ENCODE assay signal across 13 mouse cellular contexts in the genomic region with DNA sequence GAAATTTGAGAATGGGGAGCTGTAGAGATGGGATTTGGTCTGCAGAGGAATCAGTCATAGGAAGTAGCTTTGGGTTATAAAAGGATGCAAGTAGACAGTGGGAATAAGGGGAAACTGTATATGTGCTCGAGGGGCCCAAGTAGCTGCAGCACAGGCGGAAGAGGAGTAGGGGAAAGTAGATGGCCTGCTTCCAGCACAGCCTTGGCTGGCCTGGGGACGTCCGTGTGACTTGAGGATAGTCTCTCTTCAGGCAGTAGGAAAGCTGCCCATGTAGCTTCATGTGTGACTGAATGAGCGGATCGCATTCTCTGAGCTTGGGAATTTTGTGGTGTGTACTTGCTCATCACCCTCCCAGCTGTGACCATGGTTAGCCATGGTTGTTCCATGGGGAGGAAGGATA. TPM values are rescaled to one million over a fixed set of nuclear protein-coding genes. Genes with fewer than 3 reads are reported as not detected.
A peak's percentile ranks its signal among the peaks of the same experiment; 100 is the strongest.
DNase-seq lines count a peak whose midpoint lies in the region; ATAC-seq and TF ChIP-seq lines count a peak whose summit lies in the region.
"Had no signal": no experiment of that assay in that cellular context is flagged by ENCODE, and none has a peak within 500 bp of the region (broad histone marks: within the 10 kb centered on the region; RNA-seq: fewer than 3 reads in every experiment).

No protein-coding gene starts in this region.

- peaks cover 94% of the 10 kb centered on the region for H3K4me1 ChIP-seq in heart, embryonic 12.5 days (replicated peaks)
- H3K4me1 ChIP-seq in limb, embryonic 12.5 days (replicated peaks) = peaks cover 78% of the 10 kb centered on the region
- peaks cover 83% of the 10 kb centered on the region for H3K4me1 ChIP-seq in limb, embryonic 10.5 days
- peaks cover 26% of the 10 kb centered on the region; the same call in 1 of the 2 replicates for H3K4me1 ChIP-seq in forebrain, postnatal 0 days (ENCODE audit: insufficient read depth)

- no peaks in the 10 kb centered on the region for H3K27me3 ChIP-seq in heart, embryonic 12.5 days (replicated peaks)
- H3K27me3 ChIP-seq in limb, embryonic 12.5 days = no peaks in the 10 kb centered on the region
- no peaks in the 10 kb centered on the region for H3K27me3 ChIP-seq in limb, embryonic 10.5 days (ENCODE audit: low read depth, poor library complexity, severe bottlenecking)
- no peaks in the 10 kb centered on the region for H3K27me3 ChIP-seq in forebrain, postnatal 0 days (ENCODE audit: insufficient read depth, low read length)
- H3K27me3 ChIP-seq: CH12.LX; forebrain, embryonic 15.5 days; Patski had no signal

- H3K4me2 ChIP-seq in heart, embryonic 12.5 days = no peak overlapping the region
- no peak overlapping the region for H3K4me2 ChIP-seq in limb, embryonic 12.5 days
- no peak overlapping the region for H3K4me2 ChIP-seq in forebrain, postnatal 0 days (ENCODE audit: low read depth)
- H3K4me2 ChIP-seq: forebrain, embryonic 15.5 days had no signal

- no peak overlapping the region for H3K4me3 ChIP-seq in heart, embryonic 12.5 days
- no peak overlapping the region for H3K4me3 ChIP-seq in limb, embryonic 12.5 days (replicated peaks)
- H3K4me3 ChIP-seq in limb, embryonic 10.5 days = no peak overlapping the region
- H3K4me3 ChIP-seq in forebrain, postnatal 0 days (ENCODE audit: low read depth, low read length) = no peak overlapping the region
- H3K4me3 ChIP-seq: forebrain, embryonic 15.5 days; midbrain, embryonic 10.5 days had no signal

- intact Hi-C loops in gastrocnemius, postnatal 14 days (cut with DNase I; ENCODE audit: low total_unique reads) = no loop called here

- DNase-seq in heart, adult 9 months (ENCODE audit: low spot score in 2 of 2) = no peak
- DNase-seq in limb, embryonic 10.5 days (ENCODE audit: low spot score) = no peak
- peak; percentile 47 for DNase-seq in gastrocnemius, postnatal 14 days
- peak; percentile 47 for DNase-seq in heart, postnatal 4 days
- no peak for DNase-seq in forebrain, postnatal 0 days
- DNase-seq: cerebellum, postnatal 36 days had no signal

- no peak overlapping the region for H3K9ac ChIP-seq in heart, embryonic 12.5 days
- no peak overlapping the region for H3K9ac ChIP-seq in limb, embryonic 12.5 days (replicated peaks)
- no peak overlapping the region for H3K9ac ChIP-seq in forebrain, postnatal 0 days
- H3K9ac ChIP-seq: forebrain, embryonic 15.5 days had no signal

- no peak for ATAC-seq in heart, embryonic 12.5 days (ENCODE audit: insufficient number of reproducible peaks, low FRiP score)
- no peak for ATAC-seq in limb, embryonic 12.5 days (ENCODE audit: insufficient number of reproducible peaks, insufficient read depth, low FRiP score, low TSS enrichment, low read depth)
- ATAC-seq in forebrain, postnatal 0 days = no peak
- ATAC-seq: forebrain, embryonic 15.5 days; intestine, postnatal 0 days; Patski had no signal

- H3K9me3 ChIP-seq in heart, embryonic 12.5 days (replicated peaks) = no peaks in the 10 kb centered on the region
- no peaks in the 10 kb centered on the region for H3K9me3 ChIP-seq in limb, embryonic 12.5 days
- no peaks in the 10 kb centered on the region for H3K9me3 ChIP-seq in limb, embryonic 10.5 days (replicated peaks)
- H3K9me3 ChIP-seq in forebrain, postnatal 0 days (ENCODE audit: low read length) = no peaks in the 10 kb centered on the region
- H3K9me3 ChIP-seq: forebrain, embryonic 15.5 days; midbrain, embryonic 10.5 days had no signal

- TF ChIP-seq CTCF in forebrain, postnatal 0 days (IDR thresholded peaks at IDR 0.05; ENCODE audit: low read depth) = no peak

- 0 out of 2 replicates have a peak overlapping the region, but pooled peaks have one; percentile 17 for H3K27ac ChIP-seq in heart, embryonic 12.5 days (ENCODE audit: poor library complexity, severe bottlenecking)
- H3K27ac ChIP-seq in limb, embryonic 12.5 days = peak overlapping the region; percentile 23; the same call in 1 of the 2 replicates
- H3K27ac ChIP-seq in limb, embryonic 10.5 days = no peak overlapping the region
- no peak overlapping the region for H3K27ac ChIP-seq in forebrain, postnatal 0 days (ENCODE audit: low read depth, low read length)
- H3K27ac ChIP-seq: midbrain, embryonic 10.5 days had no signal

- 75% methylated on average over 6 of the region's 6 CpGs for WGBS in heart, embryonic 12.5 days
- WGBS in limb, embryonic 12.5 days = 86% methylated on average over 6 of the region's 6 CpGs
- 93% methylated on average over 6 of the region's 6 CpGs for WGBS in limb, embryonic 10.5 days
- 74% methylated on average over 6 of the region's 6 CpGs for WGBS in forebrain, postnatal 0 days

- peaks cover 16% of the 10 kb centered on the region for H3K36me3 ChIP-seq in heart, embryonic 12.5 days
- H3K36me3 ChIP-seq in limb, embryonic 12.5 days = peaks cover 39% of the 10 kb centered on the region
- H3K36me3 ChIP-seq in limb, embryonic 10.5 days = peaks cover 60% of the 10 kb centered on the region
- no peaks in the 10 kb centered on the region for H3K36me3 ChIP-seq in forebrain, postnatal 0 days (ENCODE audit: insufficient read depth)
- H3K36me3 ChIP-seq: forebrain, embryonic 15.5 days had no signal

RNA-seq across cellular contexts. Expression of gene Srebf1, which starts 57.9 kb away (rescaled TPM):
- 39.7 and 41.1 TPM in 2 replicates for polyA plus RNA-seq in heart, embryonic 12.5 days (2016; fragmentation: Nextera tagmentation; extraction: Ambion mirVana)
- polyA plus RNA-seq in limb, embryonic 12.5 days (2016; fragmentation: Nextera tagmentation; extraction: Ambion mirVana) = 54.1 and 61.2 TPM in 2 replicates
- 56.2 and 56.6 TPM in 2 replicates for polyA plus RNA-seq in limb, embryonic 10.5 days (2016; fragmentation: Nextera tagmentation; extraction: Ambion mirVana)
- total RNA-seq in gastrocnemius, postnatal 14 days (2021) = 10 to 100 TPM; 20.9 to 24.5 TPM
- total RNA-seq in heart, postnatal 4 days (2021) = 10 to 100 TPM; 35.8 to 50.8 TPM
- 56.2 and 70.7 TPM in 2 replicates for total RNA-seq in forebrain, postnatal 0 days (2014; rRNA removed)
- polyA plus RNA-seq in forebrain, postnatal 0 days (2015; fragmentation: Nextera tagmentation; extraction: Ambion mirVana) = 28.9 and 32.8 TPM in 2 replicates

RNA-seq across cellular contexts. Expression of gene Rai1, which starts 59.6 kb away (rescaled TPM):
- polyA plus RNA-seq in heart, embryonic 12.5 days (2016; fragmentation: Nextera tagmentation; extraction: Ambion mirVana) = 22.2 and 29.9 TPM in 2 replicates
- 36.2 and 37.5 TPM in 2 replicates for polyA plus RNA-seq in limb, embryonic 12.5 days (2016; fragmentation: Nextera tagmentation; extraction: Ambion mirVana)
- polyA plus RNA-seq in limb, embryonic 10.5 days (2016; fragmentation: Nextera tagmentation; extraction: Ambion mirVana) = 34.3 and 37.3 TPM in 2 replicates
- total RNA-seq in gastrocnemius, postnatal 14 days (2021) = 10 to 100 TPM; 15.9 to 18.3 TPM
- total RNA-seq in heart, postnatal 4 days (2021) = 10 to 100 TPM; 50.6 to 58.0 TPM
- 50.9 and 60.7 TPM in 2 replicates for total RNA-seq in forebrain, postnatal 0 days (2014; rRNA removed)
- 16.6 and 21.2 TPM in 2 replicates for polyA plus RNA-seq in forebrain, postnatal 0 days (2015; fragmentation: Nextera tagmentation; extraction: Ambion mirVana)

Comparison
In these comparisons a context has a peak if more than half of its experiments do, and no peak if none do; other contexts are left out.
1. H3K27ac ChIP-seq: peak in heart, embryonic 12.5 days (single experiment) and limb, embryonic 12.5 days (single experiment); none in limb, embryonic 10.5 days (single experiment) and forebrain, postnatal 0 days (single experiment).
2. DNase-seq: peak in gastrocnemius, postnatal 14 days (single experiment) and heart, postnatal 4 days (single experiment); none in heart, adult 9 months (0 of 2), limb, embryonic 10.5 days (single experiment) and forebrain, postnatal 0 days (single experiment).